Mouse (Mus musculus): Measurements from ENCODE around the gene Tenm3. TPM values are rescaled to one million over a fixed set of nuclear protein-coding genes. Genes with fewer than 3 reads are reported as not detected.
A peak's percentile ranks its signal among the peaks of the same experiment; 100 is the strongest.

The Tenm3 gene
- polyA plus RNA-seq (2012; rRNA removed) = 1.8 and 2.2 TPM in 2 replicates
- polyA plus RNA-seq (2014; fragmentation: Nextera tagmentation; extraction: Ambion mirVana) = 3.1 TPM in 2 replicates

- Histone ChIP-seq H3K27me3 (ENCODE audit: control insufficient read depth, insufficient read depth, low read length) (peaks cover 21% of the 10 kb centered on the region), H3K4me2 (ENCODE audit: low read depth) (peak within 1 kb of the TSS; percentile 46), H3K9ac (replicated peaks) (no peak within 1 kb of the TSS), H3K4me1 (replicated peaks; ENCODE audit: control insufficient read depth in 2 of 2, insufficient read depth in 2 of 2, low read length in 1 of 2) (no peaks in the 10 kb centered on the region), H3K27ac (no peak within 1 kb of the TSS), H3K4me3 (ENCODE audit: insufficient read depth in 1 of 2, low read depth in 2 of 2, low read length in 2 of 2) (peak within 1 kb of the TSS; percentile 48 to 49), H3K9me3 (ENCODE audit: control insufficient read depth, low read length) (no peaks in the 10 kb centered on the region), H3K36me3 (replicated peaks; ENCODE audit: control insufficient read depth, insufficient read depth, low read depth) (no peaks in the 10 kb centered on the region)
- ATAC-seq (ENCODE audit: insufficient read depth) (no peak), DNase-seq (ENCODE audit: low read depth in 3 of 3, low spot score in 3 of 3) (no peak)
- TF ChIP-seq EP300 (IDR thresholded peaks at IDR 0.05; ENCODE audit: low read depth) = no peak
- TF ChIP-seq CTCF (IDR thresholded peaks at IDR 0.05; ENCODE audit: low read depth) = no peak
- under 1% methylated on average over 19 of the region's 19 CpGs for WGBS (ENCODE audit: insufficient replicate concordance)
Observed at GRCm38 (mm10) chr8:48843931-48844285, at the start of gene Tenm3. Tenm3 (minus strand) TSS chr8:48843951.

- Histone ChIP-seq H3K4me2 (ENCODE audit: low read depth) (no peak overlapping the region), H3K9ac (replicated peaks) (no peak overlapping the region), H3K4me3 (ENCODE audit: insufficient read depth in 1 of 2, low read depth in 2 of 2, low read length in 2 of 2) (no peak overlapping the region), H3K27me3 (ENCODE audit: control insufficient read depth, insufficient read depth, low read length) (no peaks in the 10 kb centered on the region), H3K4me1 (replicated peaks; ENCODE audit: control insufficient read depth in 2 of 2, insufficient read depth in 2 of 2, low read length in 1 of 2) (no peaks in the 10 kb centered on the region), H3K27ac (no peak overlapping the region), H3K9me3 (ENCODE audit: control insufficient read depth, low read length) (no peaks in the 10 kb centered on the region), H3K36me3 (replicated peaks; ENCODE audit: control insufficient read depth, insufficient read depth, low read depth) (no peaks in the 10 kb centered on the region)
- TF ChIP-seq EP300 (IDR thresholded peaks at IDR 0.05; ENCODE audit: low read depth) (no peak), CTCF (IDR thresholded peaks at IDR 0.05; ENCODE audit: low read depth) (no peak)
- ATAC-seq (ENCODE audit: insufficient read depth) (no peak), DNase-seq (ENCODE audit: low read depth in 3 of 3, low spot score in 3 of 3) (no peak)
- 67% methylated on average over 7 of the region's 7 CpGs for WGBS (ENCODE audit: insufficient replicate concordance)
Observed at GRCm38 (mm10) chr8:48890216-48890765, 46.5 kb upstream of the Tenm3 start.

GRCm38 (mm10) chr8:48884270-48884669, 40.5 kb upstream of the Tenm3 start:
- Histone ChIP-seq H3K4me3 (ENCODE audit: insufficient read depth in 1 of 2, low read depth in 2 of 2, low read length in 2 of 2) (no peak overlapping the region), H3K9me3 (ENCODE audit: control insufficient read depth, low read length) (no peaks in the 10 kb centered on the region), H3K4me1 (replicated peaks; ENCODE audit: control insufficient read depth in 2 of 2, insufficient read depth in 2 of 2, low read length in 1 of 2) (no peaks in the 10 kb centered on the region), H3K9ac (replicated peaks) (no peak overlapping the region), H3K27ac (no peak overlapping the region), H3K27me3 (ENCODE audit: control insufficient read depth, insufficient read depth, low read length) (no peaks in the 10 kb centered on the region), H3K36me3 (replicated peaks; ENCODE audit: control insufficient read depth, insufficient read depth, low read depth) (no peaks in the 10 kb centered on the region), H3K4me2 (ENCODE audit: low read depth) (no peak overlapping the region)
- ATAC-seq (ENCODE audit: insufficient read depth) = no peak
- TF ChIP-seq EP300 (IDR thresholded peaks at IDR 0.05; ENCODE audit: low read depth) (no peak), CTCF (IDR thresholded peaks at IDR 0.05; ENCODE audit: low read depth) (no peak)
- 64% methylated on average over 4 of the region's 4 CpGs for WGBS (ENCODE audit: insufficient replicate concordance)
- DNase-seq (ENCODE audit: low read depth in 3 of 3, low spot score in 3 of 3) = no peak

GRCm38 (mm10) chr8:48880585-48880984, 36.8 kb upstream of the Tenm3 start:
- Histone ChIP-seq H3K4me3 (ENCODE audit: insufficient read depth in 1 of 2, low read depth in 2 of 2, low read length in 2 of 2) (no peak overlapping the region), H3K4me1 (replicated peaks; ENCODE audit: control insufficient read depth in 2 of 2, insufficient read depth in 2 of 2, low read length in 1 of 2) (no peaks in the 10 kb centered on the region), H3K27me3 (ENCODE audit: control insufficient read depth, insufficient read depth, low read length) (no peaks in the 10 kb centered on the region), H3K27ac (no peak overlapping the region), H3K36me3 (replicated peaks; ENCODE audit: control insufficient read depth, insufficient read depth, low read depth) (no peaks in the 10 kb centered on the region), H3K4me2 (ENCODE audit: low read depth) (no peak overlapping the region), H3K9ac (replicated peaks) (no peak overlapping the region), H3K9me3 (ENCODE audit: control insufficient read depth, low read length) (no peaks in the 10 kb centered on the region)
- ATAC-seq (ENCODE audit: insufficient read depth) = no peak
- DNase-seq (ENCODE audit: low read depth in 3 of 3, low spot score in 3 of 3) = no peak
- TF ChIP-seq CTCF (IDR thresholded peaks at IDR 0.05; ENCODE audit: low read depth) = no peak
- no peak for TF ChIP-seq EP300 (IDR thresholded peaks at IDR 0.05; ENCODE audit: low read depth)
- WGBS (ENCODE audit: insufficient replicate concordance) = 59% methylated on average over 5 of the region's 5 CpGs

DNA sequence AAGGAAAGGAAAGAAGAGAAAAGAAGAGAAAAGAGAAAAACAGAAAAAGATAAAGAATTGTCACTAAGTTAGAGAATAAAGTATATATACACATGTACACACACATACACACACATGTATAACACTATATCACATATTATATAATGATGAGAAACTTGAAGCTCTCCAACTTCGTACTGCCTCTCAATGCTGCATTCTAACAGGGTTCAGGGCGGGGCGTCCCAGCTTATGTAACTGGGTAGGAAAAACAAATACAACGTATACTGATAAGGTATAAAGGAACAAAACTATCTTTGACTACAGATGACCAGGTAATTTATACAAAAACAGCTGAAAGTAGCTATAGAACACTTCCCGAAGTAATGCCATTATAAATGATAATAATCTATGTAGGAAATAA, 22.2 kb upstream of the Tenm3 start:
- Histone ChIP-seq H3K27ac (no peak overlapping the region), H3K27me3 (ENCODE audit: control insufficient read depth, insufficient read depth, low read length) (no peaks in the 10 kb centered on the region)

More for the DNA sequence above, 22.2 kb upstream of the Tenm3 start:
- Histone ChIP-seq H3K9ac (replicated peaks) (no peak overlapping the region), H3K4me3 (ENCODE audit: insufficient read depth in 1 of 2, low read depth in 2 of 2, low read length in 2 of 2) (no peak overlapping the region), H3K36me3 (replicated peaks; ENCODE audit: control insufficient read depth, insufficient read depth, low read depth) (no peaks in the 10 kb centered on the region), H3K4me1 (replicated peaks; ENCODE audit: control insufficient read depth in 2 of 2, insufficient read depth in 2 of 2, low read length in 1 of 2) (no peaks in the 10 kb centered on the region), H3K4me2 (ENCODE audit: low read depth) (no peak overlapping the region), H3K9me3 (ENCODE audit: control insufficient read depth, low read length) (no peaks in the 10 kb centered on the region)
- 66% methylated on average over 5 of the region's 5 CpGs for WGBS (ENCODE audit: insufficient replicate concordance)
- DNase-seq (ENCODE audit: low read depth in 3 of 3, low spot score in 3 of 3) = no peak
- no peak for ATAC-seq (ENCODE audit: insufficient read depth)
- TF ChIP-seq EP300 (IDR thresholded peaks at IDR 0.05; ENCODE audit: low read depth) (no peak), CTCF (IDR thresholded peaks at IDR 0.05; ENCODE audit: low read depth) (no peak)
